Mouse (Mus musculus) heart, postnatal 36 days (tissue): ENCODE results near the gene Rab3ip. TPM values are rescaled to one million over a fixed set of nuclear protein-coding genes. Genes with fewer than 3 reads are reported as not detected.

Experiments used
- DNase-seq, 2 experiments: peaks; one replicate each; pipeline ENCODE4 v3.0.0; 2021 to 2022
- intact Hi-C: fragments of 180-260 bp; cut with DNase I; formaldehyde crosslinking; loops from one replicate; pipeline ENCODE4 v1.15.1; 2025
- total RNA-seq, 2 experiments: library from RNA; stranded (reverse); gene quantifications; 2 replicates each; pipeline ENCODE4 v1.2.3; 2021

Rab3ip gene
- total RNA-seq, 2 experiments from 2014 or later = 85.3 to 89.2 TPM

- no peak for DNase-seq
- intact Hi-C loops = no loop called here
Measured at GRCm38 (mm10) chr10:116923651-116924495, 26.7 kb downstream of the Rab3ip start.

GRCm38 (mm10) chr10:116922161-116922560 is 28.4 kb downstream of the Rab3ip start:
- DNase-seq = no peak
- intact Hi-C loops = no loop called here

GRCm38 (mm10) chr10:116921416-116921815 is 29.2 kb downstream of the Rab3ip start:
- no peak for DNase-seq
- intact Hi-C loops = no loop called here

- DNase-seq = no peak
- intact Hi-C loops = no loop called here
Measured at GRCm38 (mm10) chr10:116920641-116921040, 29.9 kb downstream of the Rab3ip start.

- DNase-seq = no peak
- intact Hi-C loops = no loop called here
Measured at GRCm38 (mm10) chr10:116919368-116920317, 30.9 kb downstream of the Rab3ip start.

DNA sequence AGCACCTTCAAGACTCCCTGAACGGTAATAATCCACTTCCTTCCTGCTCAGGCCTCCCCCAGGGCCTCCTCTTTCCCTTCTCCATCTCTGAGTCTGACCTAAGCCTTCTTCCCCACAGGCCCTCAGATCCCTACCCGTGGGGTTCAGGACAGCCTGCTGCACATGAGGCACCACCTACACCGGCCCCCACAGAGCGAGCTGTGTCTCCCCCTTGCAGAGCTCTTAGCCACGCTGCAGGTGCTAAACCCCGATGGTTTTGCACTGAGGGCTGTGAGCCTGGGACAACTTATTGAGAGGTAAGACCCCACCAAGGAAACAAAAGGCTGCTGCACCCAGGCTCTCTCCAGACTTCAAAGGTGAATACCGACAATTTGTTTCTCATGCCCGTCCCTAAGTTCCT is 34.0 kb downstream of the Rab3ip start:
- intact Hi-C loops = no loop called here

GRCm38 (mm10) chr10:116915286-116915685 is 35.3 kb downstream of the Rab3ip start:
- intact Hi-C loops = no loop called here
- DNase-seq = no peak

More for the DNA sequence above, 34.0 kb downstream of the Rab3ip start:
- DNase-seq = no peak

- intact Hi-C loops = no loop called here
- no peak for DNase-seq
Measured at GRCm38 (mm10) chr10:116914586-116914985, 36.0 kb downstream of the Rab3ip start.

DNA sequence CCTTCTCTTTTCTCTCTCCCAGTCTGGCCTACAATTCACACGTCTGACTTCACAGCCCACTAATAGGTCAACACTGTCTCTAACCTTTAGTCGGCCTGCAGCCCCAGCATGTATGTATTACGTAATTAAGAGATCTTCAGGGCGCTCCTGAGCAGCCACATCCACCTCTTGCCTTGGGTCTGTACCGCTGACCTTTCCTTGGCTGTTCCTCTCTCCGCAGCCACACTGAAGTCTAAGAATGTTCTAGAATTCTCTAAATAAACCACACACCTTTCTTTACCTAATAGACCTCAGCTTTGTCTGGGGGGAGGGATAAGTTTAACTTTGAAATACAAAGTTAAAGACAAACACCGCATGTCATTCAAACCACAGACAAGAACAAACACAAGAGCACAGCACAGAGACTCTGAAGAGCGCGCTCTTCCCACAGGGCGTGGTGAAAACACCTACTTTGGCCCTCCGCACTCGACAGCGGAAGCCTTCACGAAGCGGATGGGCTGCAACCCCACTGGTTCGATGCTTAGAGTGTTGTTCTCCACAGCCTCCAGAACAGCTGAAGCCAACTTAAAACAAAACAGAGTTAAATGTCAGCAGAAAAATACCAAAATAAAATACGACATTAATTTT is 36.8 kb downstream of the Rab3ip start:
- intact Hi-C loops = no loop called here
- no peak for DNase-seq

- intact Hi-C loops = no loop called here
- no peak for DNase-seq
Measured at GRCm38 (mm10) chr10:116912850-116913249, 37.7 kb downstream of the Rab3ip start.

- DNase-seq = no peak
- intact Hi-C loops = no loop called here
Measured at GRCm38 (mm10) chr10:116908901-116909642, 41.5 kb downstream of the Rab3ip start.

DNA sequence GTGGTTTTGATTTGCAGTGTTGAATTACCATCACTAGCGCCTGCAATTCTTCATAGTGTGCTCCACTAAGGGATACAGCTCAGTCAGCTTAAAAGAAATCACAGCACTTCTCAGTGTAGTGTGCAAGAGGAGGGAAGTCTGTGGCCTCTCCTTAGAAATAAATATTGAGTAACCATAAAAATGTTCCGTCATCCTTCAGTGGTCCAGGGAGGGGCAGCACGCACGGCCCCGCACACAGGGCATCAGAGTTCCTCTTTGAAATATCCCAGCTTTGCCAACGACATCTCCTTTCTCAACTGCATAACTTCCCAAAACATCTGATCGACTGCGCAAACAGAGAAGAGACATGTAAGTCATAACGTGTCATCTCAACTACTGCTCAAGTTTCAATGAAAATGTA is 43.8 kb downstream of the Rab3ip start:
- DNase-seq = no peak
- intact Hi-C loops = no loop called here

DNA sequence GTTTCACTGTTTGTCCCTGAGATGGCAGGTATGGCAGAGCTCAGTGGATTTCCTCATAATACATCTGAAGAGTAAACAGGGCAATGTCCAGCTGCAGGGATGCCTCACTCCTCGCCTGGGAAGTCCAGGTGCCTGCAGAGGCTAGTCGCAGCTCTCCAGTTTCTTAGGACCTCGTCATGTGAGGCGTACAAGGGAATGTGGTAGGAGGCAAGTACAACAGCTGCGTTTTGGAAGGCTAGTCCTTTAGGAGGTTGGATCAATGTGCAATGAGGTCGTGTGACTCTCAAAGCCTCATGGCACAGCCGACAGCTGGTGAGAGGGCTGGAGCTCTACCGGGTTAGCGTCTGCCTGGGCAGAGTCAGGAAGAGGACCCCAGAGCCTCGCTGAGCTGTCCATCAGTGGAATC is 46.1 kb downstream of the Rab3ip start:
- no peak for DNase-seq
- intact Hi-C loops = no loop called here

- DNase-seq = no peak
- intact Hi-C loops = no loop called here
Measured at GRCm38 (mm10) chr10:116896336-116897177, 54.0 kb downstream of the Rab3ip start, which contains the start of gene Myrfl. TSS of gene Myrfl (minus strand) at chr10:116896919.

DNA sequence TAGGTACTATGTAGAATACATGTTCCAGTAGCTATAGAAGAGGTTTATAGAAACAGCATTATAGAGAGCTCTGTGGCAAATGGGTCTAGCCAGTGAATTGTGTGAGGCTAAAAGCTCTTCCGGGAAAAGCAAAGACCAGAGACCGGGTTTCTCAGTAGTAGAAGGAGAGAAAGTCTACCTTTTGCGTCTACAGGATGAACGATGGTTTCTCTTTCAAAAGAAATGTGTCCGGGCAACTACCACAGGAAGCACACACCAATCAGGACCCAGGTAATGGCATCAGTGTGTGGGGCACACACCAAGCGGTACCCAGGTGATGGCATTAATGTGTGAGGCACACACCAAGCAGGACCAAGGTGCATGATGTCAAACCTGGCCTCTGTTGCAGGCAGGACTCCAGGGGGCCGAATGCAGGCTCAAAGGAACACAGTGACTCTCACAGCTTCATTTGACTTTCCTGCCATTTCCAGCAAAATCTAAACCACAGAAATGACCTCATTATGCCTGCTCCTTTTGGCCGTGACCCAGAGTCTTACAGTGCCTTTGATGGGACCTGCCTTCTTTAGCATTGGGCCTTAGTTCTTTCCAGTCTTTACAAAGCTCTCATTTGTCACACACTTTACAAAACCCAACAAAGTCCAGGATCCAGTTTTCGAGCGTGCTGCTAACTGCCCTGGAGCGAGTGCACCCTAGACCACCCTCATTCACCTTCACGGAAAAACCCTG is 55.3 kb downstream of the Rab3ip start:
- intact Hi-C loops = no loop called here
- DNase-seq = no peak

DNA sequence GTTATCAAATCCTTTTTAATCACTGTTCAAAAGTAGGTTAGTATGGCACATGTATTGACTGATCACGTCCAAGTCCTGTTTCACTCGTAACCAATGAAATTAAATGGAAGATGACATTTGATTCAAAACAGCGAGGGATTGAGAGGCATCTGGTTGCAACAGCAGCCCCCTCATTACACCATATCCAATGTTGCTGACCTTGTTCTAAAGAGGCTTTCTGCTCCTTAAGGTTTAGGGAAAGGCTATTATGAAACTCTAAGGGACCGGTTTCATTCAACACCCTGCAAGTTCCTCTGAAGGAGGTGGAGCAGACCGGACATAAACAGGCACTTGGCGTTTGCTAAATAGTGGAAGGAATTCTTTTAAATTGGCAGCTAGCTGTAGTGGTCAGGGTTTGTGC is 56.0 kb downstream of the Rab3ip start:
- intact Hi-C loops = loop anchor here (5.0 kb wide), 1 partner anchor 562 kb away; no protein-coding TSS in a partner anchor
- no peak for DNase-seq

DNA sequence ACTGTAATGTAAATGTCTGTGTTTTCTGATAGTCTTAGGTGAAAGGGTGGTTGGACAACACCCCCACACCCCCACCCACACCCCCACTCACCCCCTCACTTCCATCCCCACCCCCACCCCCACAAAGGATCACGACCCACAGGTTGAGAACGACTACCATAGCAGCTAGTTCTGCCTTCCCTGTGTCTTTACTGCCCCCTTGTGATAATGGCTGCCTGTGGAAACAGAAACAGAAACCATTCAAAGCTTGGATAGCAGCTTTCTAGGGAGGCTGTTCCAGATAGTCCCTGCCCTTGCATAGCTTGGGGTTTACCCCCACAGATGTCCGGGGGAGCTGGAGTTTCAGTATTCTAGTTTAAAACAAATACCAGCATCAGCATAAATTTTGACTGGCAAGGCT is 56.8 kb downstream of the Rab3ip start:
- DNase-seq = peak; percentile 11 to 25
- intact Hi-C loops = loop anchor here (1.0 to 5.0 kb wide), 2 partner anchors 44 to 561 kb away; no protein-coding TSS in a partner anchor

GRCm38 (mm10) chr10:116890587-116890986 is 60.0 kb downstream of the Rab3ip start:
- DNase-seq = no peak
- intact Hi-C loops = loop anchor here (5.0 kb wide), 1 partner anchor 558 kb away; no protein-coding TSS in a partner anchor
